Mouse (Mus musculus) layer of hippocampus, adult 9-10 months (tissue): ENCODE data around the gene Angptl2.
A peak's percentile ranks its signal among the peaks of the same experiment; 100 is the strongest.

Experiments used
- DNase-seq: peaks from one replicate; pipeline ENCODE4 v3.0.0; 2022; ENCODE audit warnings: low spot score

The Angptl2 gene

DNA sequence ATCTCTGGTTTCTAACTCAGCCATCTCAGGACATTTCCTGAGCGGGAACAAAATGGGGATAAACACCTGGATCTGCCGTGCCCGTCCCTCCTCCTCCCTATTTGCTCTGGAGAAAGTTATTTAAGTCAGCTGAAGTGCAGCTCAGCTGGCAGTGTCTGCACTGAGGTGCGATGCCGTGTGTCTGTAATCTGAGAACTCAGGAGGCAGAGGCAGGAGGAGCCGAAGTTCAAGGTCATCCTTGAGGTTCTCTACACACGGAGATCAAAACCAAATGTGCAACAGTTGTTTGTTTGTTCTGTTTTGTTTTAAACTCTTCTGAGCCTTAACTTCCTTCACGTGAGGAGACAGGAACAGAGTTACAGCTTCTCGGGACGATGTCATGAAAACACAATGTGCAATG is 14.8 kb downstream of the Angptl2 start:
- DNase-seq: no peak

DNA sequence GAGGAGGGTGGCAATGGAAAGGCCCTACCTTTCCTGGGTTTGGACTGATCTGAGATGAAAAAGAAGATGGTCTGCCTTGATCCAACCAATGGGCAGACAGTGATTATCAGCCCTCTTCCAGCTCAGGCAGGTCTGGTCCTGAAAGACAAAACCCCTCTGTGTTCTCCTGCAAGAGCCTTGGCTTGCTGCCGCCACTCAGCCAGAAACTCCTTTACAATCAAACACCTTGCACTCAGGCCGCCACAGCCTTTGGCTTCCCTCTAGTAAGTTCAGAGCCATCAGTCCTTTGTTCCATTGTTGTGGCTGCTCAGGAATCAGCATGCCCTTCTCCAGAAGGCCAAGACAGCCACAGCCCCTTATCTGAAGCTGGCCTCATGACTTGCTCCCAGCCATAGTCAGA is 15.9 kb downstream of the Angptl2 start:
- DNase-seq: no peak

DNA sequence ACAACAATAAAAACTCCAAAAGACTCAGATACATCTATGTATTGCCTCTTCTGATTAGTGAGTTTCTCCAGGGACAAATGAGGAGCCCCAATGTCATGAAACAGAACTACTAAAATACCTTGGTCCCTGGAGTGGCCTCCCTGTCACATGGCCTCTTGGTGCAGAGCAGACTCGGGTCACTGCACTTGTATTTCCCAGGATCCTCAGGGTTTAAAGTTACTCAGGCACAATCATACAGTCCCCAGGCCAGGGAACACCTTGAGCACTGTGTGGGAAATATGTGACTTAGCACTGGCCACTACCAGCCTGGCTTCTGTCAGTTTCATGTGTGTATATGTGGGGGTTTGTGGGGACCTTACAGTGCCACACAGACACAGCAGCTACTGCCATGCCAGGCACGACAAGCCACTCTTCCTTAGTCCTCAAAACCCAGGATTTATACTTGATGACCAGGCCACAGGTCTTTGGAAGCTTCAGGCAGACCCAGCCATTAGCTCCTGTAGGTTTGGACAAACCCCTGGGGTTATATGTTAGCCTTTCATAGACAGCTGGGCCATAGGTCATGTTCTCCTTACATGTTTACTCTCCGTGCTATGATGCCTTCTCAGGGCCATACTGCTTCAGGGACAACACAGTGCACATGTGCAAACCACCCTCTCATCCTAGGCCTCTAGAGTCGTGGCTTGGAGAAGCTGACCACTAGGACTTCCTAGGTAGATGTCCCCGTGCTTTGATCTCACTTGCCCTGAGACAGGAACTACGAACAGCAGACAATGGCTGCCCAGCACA is 17.1 kb downstream of the Angptl2 start:
- no peak for DNase-seq

DNA sequence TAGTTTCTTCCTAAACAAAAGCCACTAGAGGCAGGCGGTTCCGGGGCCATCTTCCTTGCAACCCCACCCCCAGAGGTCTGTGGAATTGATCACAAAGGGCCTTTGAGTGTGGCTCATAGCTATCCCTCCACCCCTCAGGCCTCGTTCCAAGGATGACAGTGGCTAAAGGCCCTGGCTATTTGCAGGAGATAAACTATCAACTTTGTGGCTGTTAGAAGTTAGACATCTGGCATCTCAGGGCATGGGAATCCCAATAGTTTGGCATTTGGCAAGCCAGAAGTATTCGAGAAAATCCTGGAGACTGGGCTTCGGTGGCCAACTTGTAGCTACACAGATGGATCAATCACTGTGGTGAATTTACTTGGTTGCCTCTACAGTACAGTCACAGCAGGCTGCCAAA is 18.0 kb downstream of the Angptl2 start:
- DNase-seq: no peak

DNA sequence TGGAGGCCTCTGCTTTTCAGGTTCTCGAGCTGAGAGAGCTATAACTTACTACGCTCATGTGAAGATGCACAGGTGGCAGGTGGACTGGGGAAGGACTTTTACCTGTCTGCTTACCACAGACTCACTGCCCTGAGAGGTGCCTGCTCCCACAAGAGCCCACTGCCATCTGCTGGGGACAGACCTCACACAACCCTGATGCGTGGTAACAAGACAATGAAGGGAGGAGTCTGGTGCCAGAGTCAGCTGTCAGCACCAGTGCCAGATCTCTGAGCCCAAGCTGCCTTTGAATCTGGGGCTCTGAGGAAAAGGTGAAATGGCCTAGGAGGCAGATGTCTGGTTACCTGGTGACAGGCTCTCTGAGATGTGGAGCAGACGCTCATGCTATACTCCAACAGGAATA is 19.0 kb downstream of the Angptl2 start:
- DNase-seq: no peak

DNA sequence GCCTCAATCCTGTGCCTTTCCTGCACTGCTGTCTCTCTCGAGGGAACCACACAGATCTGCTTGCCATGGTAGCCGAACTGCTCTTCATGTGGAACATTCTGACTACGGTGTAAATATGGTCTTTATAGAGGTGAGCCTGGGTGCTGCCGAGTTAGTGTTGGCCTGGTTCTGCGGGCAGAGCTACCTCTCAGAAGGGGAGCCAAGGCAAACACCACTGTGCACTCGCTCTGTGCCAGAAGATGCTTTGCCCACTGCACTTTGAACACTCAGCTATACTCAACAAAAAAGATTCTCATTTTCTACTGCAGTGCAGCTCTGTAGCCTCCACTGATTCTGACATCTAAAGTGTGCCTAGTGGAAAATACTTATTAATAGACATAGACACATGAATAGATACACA is 21.7 kb downstream of the Angptl2 start:
- DNase-seq: no peak

DNA sequence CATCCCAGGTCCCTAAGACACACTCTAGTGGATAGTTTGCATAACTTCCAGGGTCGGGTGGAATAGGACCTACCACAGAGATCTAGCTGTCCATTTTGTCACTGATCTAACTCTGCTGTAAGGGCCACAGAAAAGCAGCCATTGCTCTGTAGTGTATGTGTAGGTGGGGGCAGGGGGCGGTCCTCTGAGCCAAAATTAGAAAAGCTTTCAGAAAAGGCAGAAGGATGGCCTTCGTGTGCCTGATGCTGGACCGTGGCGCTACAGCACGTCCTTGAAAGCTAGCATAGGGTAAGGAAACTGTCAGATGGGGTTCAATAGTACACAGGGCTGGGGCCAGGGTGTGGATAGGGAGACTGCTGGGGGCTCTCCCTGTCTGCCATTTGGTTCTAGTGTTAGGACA is 29.0 kb downstream of the Angptl2 start:
- DNase-seq: no peak

DNA sequence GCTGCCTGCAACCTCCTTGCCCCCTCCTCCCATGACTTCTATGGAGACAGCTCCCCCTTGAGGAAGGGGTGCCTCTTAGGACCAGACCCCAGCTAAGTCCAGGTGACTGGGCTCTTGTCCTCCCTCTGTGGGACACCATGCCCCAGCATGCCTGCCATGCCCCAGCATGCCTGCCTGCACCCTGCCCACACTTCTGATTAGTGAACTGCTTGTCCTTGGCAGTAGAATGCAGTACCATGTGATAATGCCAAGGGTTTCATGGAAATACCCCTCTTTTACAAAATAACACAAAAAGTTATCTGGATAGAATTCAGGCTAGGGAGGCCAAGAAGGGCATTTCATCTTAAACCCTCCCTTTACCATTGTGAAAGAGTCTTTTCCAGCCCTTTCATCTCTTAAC is 29.5 kb downstream of the Angptl2 start:
- no peak for DNase-seq

DNA sequence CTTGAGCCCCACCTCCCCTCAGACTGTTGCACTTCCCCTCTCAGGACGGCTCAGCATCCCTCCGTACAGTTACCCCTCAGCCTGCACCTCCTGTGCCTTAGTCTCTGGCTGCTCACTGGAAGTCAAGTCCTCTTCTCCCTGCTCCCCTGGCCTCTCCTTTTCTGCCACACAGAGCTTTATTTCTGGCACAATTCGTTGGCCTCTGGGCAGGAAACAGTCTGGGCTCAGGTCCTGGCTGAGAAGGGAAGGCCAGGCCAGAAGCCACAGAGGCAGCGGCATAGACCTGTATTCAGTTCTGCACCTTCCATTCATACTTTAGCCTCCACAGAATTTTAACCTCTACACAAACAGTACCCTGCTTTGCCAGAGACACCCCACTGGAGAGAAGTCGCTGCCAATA is 31.0 kb downstream of the Angptl2 start:
- DNase-seq: no peak

DNA sequence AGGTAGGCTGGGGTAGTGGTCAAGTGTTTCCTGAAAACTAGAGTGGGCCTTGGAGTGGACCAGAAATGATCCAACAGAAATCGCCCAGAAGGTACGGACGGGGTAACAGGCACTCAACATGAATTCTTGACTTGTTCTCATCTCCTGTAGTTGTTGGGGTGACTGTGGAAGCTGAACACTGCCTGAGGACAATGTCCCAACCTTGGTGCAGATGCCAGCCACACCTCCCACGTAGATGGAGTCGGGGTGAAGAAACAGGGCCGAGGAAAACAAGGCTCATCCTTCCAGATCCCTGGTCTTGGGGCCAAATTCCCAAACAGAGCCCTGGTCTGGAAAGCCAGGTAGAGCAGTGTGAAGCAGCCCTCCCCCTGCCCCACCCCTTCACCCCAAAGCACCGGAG is 32.7 kb downstream of the Angptl2 start:
- no peak for DNase-seq

DNA sequence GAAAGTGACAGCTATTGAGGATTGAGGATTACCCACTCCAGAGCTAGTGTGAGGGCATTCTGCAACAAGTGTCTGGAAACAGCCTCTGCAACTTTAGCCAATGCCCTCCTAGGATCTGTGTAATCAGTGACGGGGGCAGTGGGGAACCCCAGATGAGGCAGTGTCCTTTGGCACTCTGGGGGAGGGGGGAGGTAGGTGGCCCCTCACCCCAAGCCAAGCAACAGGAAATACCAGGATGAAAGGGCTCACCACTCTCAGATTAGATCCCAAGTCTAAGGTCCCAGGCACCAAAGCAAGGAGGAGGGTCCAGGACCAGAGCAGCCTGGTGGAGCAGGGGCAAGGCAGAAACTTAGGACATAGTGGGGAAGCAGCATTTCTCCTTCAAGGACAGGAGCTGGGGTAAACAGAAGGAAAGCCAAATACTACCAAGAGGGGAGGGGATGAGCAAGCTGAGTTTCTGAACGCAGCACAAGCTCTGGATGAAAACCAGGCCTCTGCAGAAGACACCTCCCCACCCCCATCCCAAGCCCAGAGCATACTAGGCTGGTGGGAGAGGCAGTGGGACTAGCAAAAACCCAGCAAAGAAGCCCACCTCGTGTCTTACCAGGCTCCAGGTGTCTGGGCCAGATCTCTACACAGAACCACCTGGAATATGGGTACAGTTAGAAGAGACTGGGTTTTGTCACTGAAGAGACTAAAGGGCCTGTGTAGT is 34.2 kb downstream of the Angptl2 start:
- DNase-seq: no peak

DNA sequence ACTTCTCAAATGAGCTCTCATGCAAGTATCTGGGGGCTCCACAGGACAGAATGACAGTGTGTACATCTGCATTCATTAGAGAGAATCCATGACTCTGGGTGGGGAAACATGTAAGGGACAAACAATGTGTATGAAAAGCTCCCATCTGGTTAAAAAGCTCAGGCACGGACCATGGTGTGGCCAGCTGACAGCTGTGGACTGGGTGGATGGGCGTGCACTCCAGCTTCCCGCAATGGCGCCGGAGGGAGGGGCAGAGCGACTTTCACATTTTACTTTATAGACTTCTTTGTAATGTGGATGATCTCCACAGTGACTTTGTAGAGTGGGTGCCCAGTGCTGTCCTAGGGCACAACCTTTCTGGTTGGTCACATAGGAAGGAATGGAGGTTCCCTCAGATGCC is 36.9 kb downstream of the Angptl2 start:
- DNase-seq: no peak

DNA sequence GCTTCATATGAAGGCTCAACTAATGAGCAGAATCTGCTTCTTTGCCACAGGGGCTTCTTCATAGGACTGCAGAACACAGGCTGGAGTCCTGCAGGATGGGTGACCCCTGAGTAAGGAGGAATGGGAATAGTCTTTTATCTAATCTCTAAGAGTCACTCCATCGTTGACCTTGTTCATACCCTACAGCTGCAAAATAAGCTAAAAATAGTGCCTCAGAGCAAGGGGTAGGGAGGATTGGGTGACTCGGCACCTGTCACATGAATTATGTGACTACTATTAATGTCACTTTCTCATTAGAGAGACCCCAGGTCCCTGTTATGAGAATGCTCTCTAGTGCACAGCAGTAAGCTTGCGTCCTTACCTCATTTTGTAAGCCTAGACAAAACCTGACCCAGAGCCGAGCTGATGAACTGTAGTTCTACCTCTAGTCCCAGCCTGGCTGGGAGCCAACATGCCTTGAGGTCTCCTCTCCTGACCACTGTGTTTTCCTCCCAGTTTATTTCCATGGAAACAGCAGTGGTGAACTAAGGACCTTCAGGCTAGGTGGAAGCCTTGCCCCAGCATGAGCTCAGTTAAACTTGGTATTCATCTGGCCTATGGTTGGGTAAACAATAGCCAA is 37.8 kb downstream of the Angptl2 start:
- DNase-seq: no peak

DNA sequence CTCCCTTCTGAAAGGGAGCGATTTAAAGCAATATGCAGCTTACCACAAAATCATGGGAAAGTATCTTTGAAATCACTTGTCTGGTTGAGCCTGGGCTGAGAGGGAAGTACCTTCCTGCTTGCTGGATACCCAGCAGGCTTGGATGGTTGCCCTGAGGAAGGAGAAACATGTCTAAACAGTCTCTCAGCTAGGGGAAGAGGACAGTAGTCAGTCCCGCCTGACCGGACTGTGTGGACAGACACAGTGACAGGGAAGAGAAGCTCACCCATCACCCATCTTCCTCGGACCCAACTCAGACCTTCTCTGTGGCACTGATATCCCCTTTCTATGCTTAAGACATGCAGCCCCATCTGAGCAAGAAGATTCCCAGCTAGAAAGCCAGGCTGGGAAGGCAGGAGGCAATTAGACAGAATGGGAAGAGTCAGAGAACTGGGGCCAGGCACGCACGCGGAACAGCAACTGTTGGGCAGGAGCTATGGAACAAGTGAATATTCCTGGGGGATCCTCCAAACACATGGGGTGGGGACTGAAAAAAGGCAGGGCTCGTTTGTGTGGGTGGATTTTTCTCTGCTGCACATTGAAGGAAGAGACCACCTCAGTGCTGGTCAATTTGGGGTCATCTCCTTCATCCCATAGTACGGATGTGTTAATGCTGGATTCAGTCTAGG is 38.6 kb downstream of the Angptl2 start:
- no peak for DNase-seq

DNA sequence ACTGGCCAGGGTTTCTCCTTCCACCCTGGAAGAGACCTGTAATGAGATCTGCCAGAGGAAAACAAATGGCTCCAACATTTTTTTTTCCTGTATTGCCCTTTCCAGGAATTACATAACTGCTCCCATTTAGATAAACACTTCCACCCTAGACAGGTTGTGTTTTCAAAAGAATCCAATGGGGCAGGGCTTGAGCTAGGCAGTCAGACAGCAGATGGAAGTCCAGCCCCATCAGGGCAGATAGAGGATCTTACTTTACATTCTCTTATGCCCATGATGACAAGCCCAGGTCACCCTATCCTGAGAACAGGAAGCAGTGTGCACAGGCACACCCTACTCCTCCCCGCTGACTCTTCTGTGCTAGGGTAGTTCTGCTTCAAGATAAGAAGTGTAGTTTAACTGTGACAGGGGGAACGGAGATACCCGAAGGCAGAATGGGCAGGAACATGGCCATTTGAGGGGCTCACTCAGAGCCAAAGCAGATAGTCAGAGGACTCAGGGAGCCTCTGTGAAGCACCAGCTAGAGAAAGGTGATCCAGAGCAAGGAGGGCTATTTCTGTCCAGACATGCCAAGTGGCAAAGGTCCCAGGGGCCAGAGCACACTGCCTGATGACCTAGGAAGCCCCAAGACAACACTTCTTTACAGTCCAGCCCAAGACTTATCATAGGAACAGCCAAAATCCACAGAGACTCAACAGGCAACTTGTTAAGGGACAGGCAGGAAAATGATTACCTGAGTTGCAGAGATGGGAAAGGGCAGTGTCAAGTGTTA is 41.1 kb downstream of the Angptl2 start:
- DNase-seq: no peak

DNA sequence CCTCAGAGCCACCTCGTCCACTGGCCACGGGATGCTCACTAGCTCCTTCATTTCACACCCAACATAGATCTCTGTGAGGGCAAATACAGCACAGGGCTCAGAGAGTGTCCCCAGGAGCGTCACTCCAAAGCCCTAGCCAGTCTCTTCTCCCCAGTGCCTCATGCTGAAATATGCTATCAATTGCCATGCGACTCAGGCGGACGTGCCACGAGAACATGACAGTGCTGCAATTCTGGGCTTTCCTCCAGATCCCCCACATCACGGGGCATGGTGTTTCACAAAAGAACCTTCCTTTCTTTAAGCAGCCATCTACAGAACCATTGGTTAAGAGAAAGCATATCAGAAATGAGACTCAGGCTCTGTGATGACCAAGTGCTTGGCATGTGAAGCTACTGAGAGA is 44.9 kb downstream of the Angptl2 start:
- DNase-seq: peak; percentile 37

DNA sequence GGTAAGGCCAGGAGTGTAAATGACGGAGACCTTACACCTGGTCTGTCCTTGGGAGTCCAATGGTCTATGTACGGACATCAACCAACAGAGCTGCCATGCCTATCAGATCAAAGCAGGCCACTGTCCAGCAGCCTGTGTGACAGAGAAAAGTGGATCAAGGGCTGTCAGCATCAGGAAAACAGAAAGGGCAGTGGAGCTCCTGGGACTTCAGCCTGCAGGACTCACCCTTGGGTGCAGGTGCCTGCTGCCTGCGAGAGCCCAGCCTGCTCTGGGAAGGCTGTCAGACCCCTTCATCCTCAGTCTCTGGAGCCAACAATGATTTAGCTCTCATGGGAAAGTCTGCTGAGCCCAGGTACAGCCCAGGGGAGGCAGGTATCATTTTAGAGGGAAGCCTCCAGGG is 45.6 kb downstream of the Angptl2 start:
- no peak for DNase-seq

DNA sequence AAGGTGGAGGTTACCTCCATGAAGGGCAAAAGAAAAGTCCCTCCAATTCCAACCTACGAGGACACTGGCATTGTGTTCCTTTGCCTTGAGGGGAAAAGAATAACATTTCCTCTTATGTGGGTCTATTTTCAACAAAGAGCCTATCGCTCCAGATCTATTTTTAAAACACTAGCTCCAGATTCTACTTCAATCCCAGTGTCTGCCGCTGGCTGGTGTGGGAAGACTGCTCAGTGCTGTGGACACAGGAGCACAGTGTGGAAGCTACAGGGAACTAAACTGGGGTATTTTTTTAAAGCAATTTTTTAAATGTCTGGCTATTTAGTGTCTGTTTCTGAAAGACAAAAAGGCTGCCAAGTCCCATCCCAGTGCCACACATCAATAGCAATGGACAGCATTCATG is 49.9 kb downstream of the Angptl2 start:
- DNase-seq: no peak

DNA sequence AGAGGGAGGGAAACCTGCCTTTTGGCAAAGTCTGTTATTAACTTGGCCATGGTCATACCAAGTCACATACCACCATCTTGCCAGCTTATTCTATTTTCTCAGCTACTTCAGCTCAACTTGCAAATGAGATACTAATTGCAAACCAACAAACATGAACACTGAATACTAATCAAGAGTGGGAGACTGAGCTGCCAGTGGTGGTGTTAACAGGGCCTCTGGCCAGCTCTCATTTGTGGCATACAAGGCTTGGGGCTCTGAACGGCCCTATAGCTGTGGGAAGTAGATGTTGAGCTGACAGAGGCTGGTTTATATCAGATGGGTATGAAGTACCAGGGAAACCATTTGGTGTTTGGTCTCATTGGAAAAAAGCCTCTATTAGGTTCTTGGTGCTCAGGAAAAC is 51.2 kb downstream of the Angptl2 start:
- DNase-seq: no peak

DNA sequence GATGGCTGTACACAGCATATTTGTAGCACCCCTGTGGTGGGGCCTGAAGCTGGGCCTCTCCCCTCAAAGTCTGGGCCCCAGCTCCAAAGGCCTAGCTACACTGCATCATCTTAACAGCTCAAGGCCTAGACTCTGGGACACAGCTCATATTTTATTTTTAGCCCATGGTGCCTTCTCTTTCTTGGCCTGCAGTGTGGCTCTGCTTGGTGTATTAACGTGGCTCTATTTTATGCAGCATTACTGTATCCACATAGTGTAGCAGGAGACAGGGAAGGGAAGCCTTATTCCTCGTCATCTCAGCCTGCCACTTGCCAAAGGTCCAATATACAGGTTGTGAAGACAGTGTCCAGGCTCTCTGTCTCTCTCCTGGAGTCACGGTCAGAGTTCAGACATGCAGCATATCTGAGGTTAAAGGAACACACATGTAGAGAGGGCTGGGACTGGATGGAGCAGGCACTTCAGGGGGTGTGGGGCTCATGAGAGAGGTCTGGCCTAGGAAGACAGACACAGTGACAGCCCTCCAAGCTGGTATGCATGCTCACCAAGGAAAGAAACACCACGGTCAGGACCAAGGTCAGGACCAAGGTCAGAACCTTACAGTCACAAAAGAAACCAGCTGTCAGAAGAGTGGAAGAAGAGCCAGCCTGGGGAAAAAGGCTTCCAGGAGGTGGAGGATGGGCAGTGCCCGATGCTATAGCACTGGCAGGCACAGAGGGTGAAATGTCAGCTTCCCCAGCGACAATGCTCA is 52.7 kb downstream of the Angptl2 start:
- no peak for DNase-seq

DNA sequence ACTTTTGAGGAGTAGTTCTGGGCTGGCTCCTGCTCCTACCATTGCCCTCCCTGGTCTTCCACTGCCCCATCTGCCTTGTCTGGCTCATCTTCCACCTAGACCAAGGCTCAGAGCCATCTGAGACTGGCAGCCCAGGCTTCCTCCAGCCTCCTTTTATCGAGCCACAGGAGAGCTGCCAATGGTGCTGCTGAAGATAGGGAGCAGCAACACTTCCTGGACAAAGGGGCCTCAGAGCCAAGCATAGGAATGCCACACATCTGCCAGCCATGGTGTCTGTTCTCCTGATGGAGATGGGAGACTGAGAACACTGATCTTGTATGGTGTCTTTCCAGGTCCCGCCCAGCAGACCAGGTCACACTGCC is 53.2 kb downstream of the Angptl2 start:
- DNase-seq: no peak
